ENCODE assay signal across 11 mouse cellular contexts in genomic region chr7:88159542-88160241, GRCm38 (mm10).
"Had no signal": no experiment of that assay in that cellular context is flagged by ENCODE, and none has a peak within 500 bp of the region (broad histone marks: within the 10 kb centered on the region; RNA-seq: fewer than 3 reads in every experiment).

No protein-coding gene starts in this region.

- H3K27ac ChIP-seq: kidney, embryonic 15.5 days; limb, embryonic 13.5 days; liver, embryonic 14.5 days; neural tube, embryonic 13.5 days had no signal

- H3K4me3 ChIP-seq: kidney, embryonic 15.5 days; limb, embryonic 13.5 days; neural tube, embryonic 13.5 days had no signal

- H3K4me1 ChIP-seq: kidney, embryonic 15.5 days; limb, embryonic 13.5 days; neural tube, embryonic 13.5 days had no signal

- H3K9me3 ChIP-seq: kidney, embryonic 15.5 days; limb, embryonic 13.5 days; neural tube, embryonic 13.5 days had no signal

- H3K9ac ChIP-seq: kidney, embryonic 15.5 days; limb, embryonic 13.5 days; liver, embryonic 14.5 days; neural tube, embryonic 13.5 days had no signal

- H3K36me3 ChIP-seq: kidney, embryonic 15.5 days; limb, embryonic 13.5 days; neural tube, embryonic 13.5 days had no signal

- H3K4me2 ChIP-seq: kidney, embryonic 15.5 days; limb, embryonic 13.5 days; neural tube, embryonic 13.5 days had no signal

- H3K27me3 ChIP-seq: kidney, embryonic 15.5 days; limb, embryonic 13.5 days; neural tube, embryonic 13.5 days had no signal

- DNase-seq: kidney, postnatal 14 days; left cerebral cortex, postnatal 4 days; lung, adult 18-20 months; midbrain, embryonic 14.5 days; right cerebral cortex, adult 18-20 months; right cerebral cortex, postnatal 25 days; thymus, postnatal 36 days had no signal
